Mouse (Mus musculus) ovary, postnatal 10 days (tissue): ENCODE results near the gene Ppp1r9a.
A peak's percentile ranks its signal among the peaks of the same experiment; 100 is the strongest.
"Not testable (repeated sequence)": the region's sequence is repeated elsewhere in the genome, so short reads cannot be mapped to it uniquely, and the experiment has no call there.

Source experiments
- DNase-seq: peaks from one replicate; pipeline ENCODE4 v3.0.0; 2022; ENCODE audit warnings: low spot score

The Ppp1r9a gene

DNA sequence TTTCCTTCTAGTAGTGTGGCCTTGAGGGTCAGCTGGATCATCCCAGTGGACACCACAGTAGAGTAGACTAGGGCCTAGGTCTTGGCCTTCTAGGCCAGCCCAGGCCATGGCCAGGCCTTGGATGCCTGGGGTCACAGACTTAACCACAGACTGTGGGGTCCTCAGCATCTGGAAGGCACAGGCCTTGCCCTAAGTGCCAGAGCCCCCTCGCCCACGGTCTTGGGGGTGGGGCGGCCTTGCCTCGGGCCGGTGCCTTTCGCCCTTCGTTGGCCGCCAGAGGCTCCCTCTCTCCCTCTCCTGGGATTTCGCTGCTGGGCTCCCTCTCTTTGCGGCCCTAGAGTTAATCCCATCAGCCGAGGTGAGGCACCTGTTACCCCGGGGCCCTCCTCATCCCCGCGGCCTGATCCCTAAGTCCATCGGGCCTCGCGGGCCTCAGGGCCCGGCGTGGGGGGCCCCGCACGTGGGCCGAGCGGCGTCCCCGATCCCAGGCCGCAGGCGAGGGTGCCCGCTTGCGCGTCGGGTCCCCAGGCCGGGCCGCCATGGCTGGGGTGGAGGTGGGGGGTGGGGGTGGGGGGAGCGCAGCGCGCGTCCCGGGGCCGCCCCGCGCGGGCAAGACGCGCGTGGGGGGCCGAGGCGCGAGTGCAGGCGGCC, at the start of gene Ppp1r9a:
Ppp1r9a (plus strand) TSS at position 244 of the 651 bp plus-strand sequence.
- peak; percentile 51 for DNase-seq

DNA sequence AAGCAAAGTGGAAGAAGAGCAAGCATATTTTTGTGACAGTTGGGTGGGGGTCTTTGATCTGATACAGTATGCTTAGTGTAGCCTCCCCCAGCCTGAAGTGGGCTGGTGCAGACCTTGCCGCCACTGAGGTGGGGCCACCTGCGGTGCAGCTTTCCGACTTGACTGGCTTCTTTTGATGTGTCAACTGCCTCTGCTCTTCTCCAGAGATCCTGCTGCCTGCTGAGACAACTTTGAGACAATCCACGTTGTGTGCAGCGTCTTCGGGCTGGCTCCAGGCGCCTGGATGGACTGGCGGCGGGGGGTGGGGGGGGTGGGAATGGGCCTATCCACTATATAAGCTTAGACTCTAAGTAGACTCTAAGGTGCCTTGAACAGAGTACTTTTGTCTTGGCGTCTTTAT, 47.5 kb upstream of the Ppp1r9a start:
- no peak for DNase-seq

DNA sequence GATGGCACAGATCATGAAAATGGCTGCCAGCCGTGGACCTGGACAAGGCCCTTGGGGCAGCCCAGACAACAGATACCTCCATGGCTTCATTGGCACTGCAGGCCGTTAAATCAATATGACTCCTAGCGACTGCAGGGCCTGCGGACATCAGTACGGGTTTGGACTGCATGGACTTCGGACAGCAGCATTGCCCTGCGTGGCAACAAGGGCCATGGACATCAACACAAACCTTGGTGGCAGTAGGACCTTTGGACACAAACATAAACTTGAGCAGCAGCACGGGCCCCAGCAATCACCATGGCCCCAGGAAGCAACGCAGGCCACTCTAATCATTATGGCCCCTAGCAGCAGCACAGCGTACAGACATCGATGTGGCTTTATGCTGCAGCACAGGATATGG, 45.8 kb upstream of the Ppp1r9a start:
- DNase-seq: no peak

DNA sequence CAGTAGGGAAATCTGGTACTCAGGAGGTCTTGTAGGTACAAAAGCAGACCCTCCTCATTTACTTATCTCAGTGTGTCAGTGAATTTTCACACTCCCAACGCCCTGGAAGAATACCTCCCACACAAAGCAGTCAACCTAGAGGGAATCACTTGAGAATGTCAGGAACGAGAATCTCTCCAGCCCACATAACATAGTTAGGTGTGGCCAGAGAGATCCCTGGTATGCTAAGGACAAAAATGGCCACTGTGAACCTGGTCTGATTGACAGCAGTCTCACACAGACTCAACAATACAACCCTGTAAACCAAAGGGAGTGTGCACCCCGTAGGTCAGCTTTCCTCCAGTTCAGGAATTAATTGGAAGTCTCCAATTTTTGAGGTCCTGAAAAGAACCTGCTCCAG, 18.4 kb upstream of the Ppp1r9a start:
- no peak for DNase-seq

DNA sequence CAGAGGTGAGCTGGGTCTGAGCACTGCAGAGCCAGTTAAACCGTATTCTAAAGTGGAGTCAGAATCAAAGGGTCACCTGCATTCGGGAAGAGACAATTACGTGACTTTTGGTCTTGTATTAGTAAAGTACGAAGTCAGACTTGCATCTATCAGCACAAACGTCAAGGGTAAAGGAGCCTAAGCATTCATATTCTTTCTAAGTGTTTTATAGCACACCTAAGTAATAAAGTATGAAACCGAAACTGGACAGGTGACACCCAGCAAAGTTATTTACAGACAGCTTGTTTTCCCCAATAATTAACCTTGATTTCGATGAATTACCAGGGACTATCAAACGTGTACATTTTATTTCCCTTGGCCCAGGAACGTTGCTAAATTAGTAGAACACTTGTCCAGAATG, 13.2 kb upstream of the Ppp1r9a start:
- DNase-seq: no peak

DNA sequence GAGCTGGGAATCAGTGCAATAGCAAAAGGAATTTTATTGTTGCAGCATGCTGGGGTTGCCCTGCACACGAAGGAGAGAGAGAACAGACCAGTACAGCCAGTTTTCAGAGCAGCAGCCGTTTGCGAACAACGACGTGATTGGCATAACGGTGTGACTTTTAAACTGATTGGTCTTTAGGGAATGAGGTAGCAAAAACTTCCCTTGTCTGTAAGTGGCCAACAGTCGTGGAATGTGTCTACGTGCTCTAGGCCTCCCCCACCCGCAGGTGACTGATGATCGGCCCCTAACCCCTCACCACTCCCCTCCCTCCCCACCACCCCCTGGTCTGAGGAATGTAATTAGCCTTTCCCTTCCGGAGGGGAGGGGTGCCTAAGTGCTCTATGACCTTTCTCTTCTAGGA, 10.3 kb upstream of the Ppp1r9a start:
- DNase-seq: no peak

DNA sequence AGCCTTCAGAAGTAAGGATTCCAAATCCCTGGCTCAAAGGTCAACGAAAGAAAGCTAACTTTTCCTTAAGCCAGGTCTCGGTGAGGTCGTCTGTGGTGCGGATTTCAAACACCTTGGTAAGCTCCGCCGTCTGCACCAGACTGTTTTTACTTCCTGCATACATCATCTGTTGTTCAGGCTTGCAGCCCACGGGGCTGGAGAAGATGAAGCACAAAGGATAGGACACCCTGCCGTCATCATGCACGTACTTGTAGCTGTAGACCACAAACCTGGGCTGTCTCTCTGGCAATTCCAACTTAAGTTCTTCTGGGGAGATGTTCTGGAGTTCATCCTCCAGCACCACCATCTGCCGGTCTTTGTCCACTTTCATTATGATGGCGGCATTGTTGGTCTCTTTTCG, 9.4 kb upstream of the Ppp1r9a start:
- not testable (repeated sequence) for DNase-seq

DNA sequence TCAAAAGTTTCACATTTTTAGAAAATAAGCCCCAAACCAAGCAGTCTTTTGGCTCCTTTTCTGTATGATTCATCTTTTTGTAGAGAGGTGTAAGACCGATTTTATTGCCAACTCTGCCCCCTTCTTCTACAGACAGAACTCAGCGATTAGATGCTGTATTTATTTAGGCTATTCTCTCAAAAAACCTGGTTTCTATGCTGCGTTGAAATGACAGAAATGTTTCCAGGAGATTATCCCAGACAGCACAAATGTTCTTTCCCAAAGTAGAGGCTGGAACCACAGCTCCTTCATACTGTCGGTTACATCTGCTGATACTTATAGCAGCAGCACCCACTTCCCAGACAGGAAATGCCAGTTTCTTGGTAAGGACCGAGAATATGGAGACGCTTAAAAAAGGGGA, 2.8 kb upstream of the Ppp1r9a start:
- no peak for DNase-seq

DNA sequence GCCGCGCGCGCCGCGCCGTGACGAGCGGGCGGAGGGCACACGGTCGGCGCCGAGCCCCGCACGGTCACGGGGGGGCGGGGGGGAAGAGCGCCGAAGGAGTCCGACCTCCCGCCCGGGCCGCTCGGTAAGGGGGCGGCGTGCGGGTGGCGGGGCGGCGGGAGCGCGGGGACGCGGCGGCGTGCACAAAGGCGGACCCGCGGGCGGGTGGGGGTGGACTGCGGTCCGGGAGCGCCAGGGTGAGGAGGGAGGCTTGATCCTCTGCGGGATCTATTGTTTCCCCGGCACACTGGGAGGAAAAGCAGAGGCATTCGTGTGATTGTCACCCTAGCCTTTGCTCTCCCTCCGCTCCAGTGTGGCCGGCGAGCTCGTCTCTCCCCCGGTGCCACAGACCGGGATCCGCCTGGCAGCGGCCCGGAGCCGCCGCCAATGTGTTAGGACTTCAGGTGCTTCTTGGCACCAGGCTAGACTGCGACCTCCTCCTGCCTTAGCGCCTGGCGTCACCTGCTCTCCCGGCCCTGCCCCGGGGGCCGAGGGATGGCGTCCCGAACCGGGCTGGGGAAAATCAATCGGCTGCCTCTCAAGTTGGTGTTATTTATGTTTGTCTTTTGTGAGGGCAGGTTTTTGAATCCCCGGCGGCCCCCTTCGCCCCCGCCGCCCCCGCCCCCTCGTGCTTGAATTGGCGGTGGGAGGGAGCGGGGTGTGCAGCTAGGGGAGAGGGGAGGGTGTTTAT, 773 bp downstream of the Ppp1r9a start:
- DNase-seq: peak; percentile 50

DNA sequence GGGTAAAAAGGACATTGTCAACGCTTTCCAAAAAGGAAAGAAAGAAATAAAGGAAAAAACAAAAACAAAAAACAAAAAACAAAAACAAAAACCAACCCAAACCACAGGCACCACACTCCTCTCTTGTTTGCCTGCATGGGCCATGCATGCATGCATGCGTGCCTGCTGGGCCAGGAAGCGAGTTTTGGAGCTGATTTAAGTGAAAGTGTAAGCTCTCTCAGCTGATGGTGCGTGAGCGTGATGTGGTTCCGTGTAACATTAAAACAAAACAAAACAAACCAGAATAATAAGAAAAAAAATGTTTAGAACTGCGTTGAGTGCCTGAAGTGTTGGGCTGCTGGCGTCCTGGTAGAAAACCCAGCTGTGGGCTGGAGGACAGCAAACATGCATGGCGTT, 1.3 kb downstream of the Ppp1r9a start:
- DNase-seq: no peak

DNA sequence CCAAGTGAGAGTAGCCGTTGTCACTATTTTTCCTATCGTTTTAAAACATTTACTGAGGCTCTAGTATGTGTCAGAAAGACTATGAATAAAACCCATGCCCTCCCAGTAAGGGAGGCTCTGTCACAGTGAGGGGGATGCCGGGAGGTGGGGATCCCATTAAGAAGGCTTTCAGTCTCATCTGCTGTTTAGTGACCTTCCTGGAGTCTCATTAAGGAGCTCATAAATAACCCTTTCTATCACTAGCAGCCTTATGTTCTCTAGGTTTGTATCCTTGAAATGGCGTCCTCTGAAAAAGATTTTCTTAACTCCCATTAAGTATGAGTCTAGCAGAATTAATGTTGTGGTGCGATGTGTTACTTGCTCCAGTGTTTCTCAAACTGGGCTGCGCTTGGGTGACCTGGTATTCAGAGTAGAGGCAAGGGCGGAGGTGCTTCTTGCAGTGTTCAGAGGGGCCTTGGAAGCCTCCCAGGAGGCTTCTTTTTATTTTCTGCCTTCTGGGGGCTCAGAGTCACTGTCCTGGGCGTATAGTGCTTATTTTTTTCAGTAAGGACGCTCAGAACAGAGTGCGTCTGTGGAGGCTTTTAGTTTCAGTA, 7.4 kb downstream of the Ppp1r9a start:
- DNase-seq: no peak

DNA sequence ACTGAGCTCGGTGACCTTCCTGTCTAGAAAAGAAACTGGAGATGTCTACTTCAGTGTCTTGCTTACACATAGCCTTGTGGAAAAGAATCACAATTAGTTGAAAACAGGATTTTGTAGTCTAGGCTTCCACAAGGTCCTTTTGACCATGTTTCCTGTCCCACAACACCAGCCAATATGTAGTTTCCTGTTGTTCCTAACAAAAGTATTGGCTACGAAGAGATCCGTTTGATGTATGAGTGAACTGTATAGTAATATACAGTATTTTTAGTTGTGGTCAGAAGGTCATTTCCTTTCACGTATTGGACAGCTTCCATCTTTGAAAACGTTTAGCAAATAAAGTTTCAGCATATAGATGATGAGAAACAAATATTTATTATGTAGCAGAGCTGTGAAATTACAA, 15.8 kb downstream of the Ppp1r9a start:
- DNase-seq: no peak

DNA sequence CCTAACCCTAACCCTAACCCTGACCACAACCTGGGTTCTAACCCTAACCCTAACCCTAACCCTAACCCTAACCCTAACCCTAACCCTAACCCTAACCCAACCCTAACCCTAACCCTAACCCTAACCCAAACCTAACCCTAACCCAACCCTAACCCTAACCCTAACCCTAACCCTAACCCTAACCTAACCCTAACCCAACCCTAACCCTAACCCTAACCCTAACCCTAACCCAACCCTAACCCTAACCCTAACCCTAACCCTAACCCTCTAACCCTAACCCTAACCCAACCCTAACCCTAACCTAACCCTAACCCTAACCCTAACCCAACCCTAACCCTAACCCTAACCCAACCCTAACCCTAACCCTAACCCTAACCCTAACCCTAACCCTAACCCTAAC, 21.1 kb downstream of the Ppp1r9a start:
- DNase-seq: not testable (repeated sequence)

DNA sequence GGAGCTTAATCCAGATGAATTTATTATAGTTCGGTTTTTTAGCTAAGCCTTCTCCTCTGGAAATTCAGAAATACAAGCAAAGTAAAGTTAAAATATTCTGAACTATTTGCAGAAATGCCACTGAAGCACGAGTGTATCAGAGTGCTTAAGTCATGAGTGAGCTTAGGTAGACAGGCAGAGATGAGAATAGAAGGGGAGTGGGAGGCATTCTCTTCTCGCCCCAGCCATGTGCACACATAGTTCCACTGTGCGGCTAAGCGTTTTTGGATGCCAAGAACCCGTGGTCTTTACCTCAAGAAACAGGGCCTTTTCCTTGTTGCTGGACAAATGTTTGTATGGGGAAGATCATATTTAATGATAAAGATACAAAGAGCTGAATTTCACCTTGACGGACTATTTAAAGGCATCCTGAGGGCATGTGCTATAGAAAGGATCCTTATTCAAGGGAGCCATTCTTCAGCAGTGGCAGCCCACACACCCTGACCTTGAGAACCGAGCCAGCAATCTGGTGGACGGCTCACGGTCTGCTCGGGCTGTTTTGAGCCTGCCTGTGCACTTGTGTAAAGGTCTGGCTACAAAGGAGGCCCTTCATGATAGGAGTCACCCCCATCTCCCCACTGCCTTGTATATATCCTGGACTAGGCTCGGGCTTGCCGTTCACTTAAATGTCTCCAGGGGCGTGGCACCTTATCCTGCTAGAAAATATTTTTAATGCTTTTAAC, 23.4 kb downstream of the Ppp1r9a start:
- DNase-seq: no peak

DNA sequence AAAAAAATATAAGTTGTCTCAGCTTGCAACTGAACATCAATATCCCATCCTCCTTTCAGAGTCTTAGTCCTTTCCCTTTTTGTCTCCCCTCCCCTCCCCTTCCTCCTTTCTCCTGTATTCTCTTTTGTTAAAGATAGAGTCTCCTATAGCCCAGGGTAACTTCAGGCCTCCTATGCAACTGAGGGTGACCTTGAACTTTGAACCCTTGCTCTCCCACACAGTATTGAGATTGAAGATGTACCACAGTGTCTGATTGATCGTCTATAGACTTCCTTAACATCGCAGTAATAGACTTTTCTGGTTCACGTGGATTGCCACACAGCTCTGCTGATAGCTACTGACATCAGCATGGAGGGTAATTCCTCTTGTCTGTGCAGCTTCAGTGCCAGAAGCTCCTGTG, 27.6 kb downstream of the Ppp1r9a start:
- no peak for DNase-seq

DNA sequence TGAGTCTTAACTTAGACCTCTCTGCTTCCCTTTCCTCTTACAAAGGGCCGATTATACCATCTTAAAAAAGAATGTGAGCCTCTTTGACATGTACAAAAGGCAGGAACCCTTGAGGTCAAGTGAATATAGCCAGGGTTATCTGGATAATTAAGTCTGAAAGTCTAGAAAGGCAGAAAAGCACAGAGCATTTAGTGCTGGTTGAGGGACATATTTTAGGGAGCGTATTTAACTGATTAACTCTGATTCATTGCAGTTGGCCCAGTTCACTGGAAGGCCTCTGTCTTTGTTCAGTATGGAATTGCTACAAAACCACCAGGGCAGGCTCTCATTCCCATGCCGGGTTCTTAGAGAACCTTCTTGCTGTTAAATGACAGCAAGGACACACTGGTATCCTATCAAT, 36.2 kb downstream of the Ppp1r9a start:
- no peak for DNase-seq

DNA sequence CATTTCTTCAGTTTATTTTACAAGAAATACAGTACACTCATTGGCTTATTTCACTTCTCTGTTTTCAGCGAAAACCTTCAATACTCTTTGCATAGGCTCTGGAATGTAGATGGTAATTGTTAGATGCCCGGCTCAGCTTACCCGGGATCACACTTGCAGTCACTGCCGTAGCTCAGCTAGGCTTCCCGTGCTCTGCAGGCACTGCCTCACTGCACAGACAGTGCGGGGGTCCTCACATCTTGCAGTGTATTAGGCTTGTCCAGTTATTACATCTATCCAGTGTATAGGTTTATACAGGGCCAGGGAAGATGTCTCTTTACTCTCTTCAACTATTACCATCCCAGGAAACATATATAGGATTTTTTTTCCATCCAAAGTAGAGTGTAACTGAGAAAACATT, 37.4 kb downstream of the Ppp1r9a start:
- no peak for DNase-seq

DNA sequence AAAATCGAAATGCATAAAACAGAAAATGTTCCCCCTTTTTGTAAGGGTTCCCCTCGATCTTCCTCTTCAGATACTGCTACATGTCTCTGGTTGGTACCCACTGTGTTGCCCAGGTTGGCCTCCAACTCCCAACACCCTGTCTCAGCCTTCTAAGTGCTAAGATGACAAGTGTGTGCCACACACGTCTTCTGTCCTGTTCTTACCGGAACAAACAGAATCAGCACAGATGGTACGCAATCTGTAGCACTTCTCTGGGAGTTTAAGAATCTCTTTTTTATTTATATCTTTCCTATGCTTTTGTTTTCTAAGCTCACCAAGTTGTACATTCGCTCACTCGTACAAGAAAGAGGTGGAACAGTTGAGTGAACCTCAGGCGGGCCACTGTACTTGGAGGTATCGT, 37.9 kb downstream of the Ppp1r9a start:
- no peak for DNase-seq

DNA sequence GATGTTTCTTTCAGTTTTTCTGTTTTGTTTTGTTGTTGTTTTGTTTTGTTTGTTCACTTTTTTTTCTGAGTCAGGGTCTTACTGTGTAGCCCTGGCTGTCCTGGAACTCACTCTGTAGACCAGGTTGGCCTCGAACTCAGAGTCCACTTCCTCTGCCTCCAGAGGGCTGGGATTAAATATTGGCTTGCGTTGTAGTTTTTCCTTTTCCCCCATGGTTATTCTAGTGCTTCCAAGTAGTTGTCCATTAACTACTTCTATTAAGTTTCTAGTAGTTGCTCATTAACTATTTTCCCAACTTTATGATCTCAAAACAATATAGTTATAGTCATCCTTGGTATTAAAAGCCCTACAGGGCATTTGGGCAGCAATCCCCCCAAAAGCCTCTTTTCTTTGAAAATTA, 41.1 kb downstream of the Ppp1r9a start:
- DNase-seq: no peak

DNA sequence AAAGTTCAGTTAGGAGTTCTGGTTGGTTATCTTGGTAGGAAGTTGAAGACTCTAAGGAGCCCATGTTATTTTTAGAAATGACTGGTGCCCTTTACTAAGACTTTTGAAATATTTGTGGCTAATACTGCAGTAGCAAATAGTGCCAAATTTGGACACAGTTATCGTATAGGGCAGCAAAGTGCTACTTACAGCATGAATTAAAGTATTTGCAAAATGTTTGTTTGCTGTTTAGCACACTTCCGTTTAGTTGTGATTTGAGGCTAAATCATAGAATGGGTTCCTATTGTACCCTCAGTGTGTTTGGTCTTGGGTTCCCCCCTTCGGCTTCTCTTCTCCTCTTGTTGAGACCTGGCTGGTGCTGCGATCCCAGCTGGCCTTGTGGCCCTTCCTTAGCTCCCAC, 45.3 kb downstream of the Ppp1r9a start:
- DNase-seq: no peak

DNA sequence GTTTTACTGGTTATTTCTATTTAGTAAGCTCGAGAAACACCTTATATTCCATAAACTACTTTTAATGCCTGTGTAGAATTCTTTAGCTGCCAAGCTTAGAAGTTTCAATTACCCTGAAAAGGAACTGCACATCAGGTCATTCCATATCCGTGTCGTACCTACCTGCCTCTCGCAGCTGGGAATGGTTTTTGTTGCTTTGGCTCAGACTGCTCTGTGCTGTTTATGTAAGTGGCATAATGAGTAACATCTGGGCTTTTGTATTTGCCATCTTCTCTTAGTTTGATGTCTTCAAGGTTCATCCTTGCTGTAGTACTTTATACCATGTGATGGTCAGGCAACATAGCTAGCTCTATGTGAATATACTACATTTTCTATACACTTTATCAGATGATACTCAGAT, 47.0 kb downstream of the Ppp1r9a start:
- no peak for DNase-seq

DNA sequence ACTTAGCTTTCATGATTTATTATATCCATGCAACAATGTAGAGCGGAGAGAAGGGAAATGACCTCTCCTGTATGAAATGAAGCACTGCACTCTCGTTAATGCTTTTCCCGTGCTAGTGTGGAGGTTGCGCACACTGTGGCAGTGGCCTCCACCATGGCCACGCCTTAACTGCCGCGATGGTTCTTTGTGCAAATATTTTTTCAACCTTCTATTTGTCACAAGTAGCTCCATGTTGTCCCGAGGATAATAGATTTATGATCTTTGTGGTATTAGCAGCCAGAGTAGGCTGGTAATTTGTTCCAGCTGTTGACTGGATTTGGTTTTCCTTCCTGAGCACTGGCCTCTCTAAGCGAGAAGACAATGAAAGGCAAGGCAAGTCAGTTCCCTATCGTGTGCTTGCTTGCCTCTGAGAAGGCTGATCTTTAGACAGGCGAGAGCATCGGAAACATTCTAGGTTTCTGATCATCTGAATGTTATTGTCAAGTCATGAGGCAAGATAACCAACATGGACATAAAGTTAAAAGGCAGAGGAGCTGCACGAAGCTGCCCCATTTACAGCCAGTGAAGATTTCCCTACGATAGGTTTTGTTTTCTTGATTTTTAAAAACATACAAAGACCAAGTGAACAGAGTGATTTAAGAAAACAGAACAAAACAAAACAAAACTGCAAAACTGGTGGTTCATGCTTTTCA, 50.5 kb downstream of the Ppp1r9a start:
- DNase-seq: no peak
